Mouse (Mus musculus) left cerebral cortex, adult 2 months (tissue): Measurements from ENCODE around the gene Top2a. TPM values are rescaled to one million over a fixed set of nuclear protein-coding genes. Genes with fewer than 3 reads are reported as not detected.
"Not testable (repeated sequence)": the region's sequence is repeated elsewhere in the genome, so short reads cannot be mapped to it uniquely, and the experiment has no call there.

Experiments
- DNase-seq, 2 experiments: peaks; one replicate each; pipeline ENCODE4 v3.0.0; 2021 to 2022; ENCODE audit warnings: low spot score in 2 of 2, mixed read lengths in 1 of 2; ENCODE audit errors: extremely low spot score in 1 of 2
- H3K27ac ChIP-seq: fragments of 200-600 bp; 2 replicates; pipeline ENCODE4 v1.8.1; 2022
- H3K4me3 ChIP-seq: fragments of 200-600 bp; 2 replicates; pipeline ENCODE4 v1.8.1; 2022
- CTCF ChIP-seq: fragments of 200-600 bp; IDR thresholded peaks from 2 replicates; pipeline ENCODE4 v1.8.1; 2022; ENCODE audit warnings: antibody characterized with exemption, mild to moderate bottlenecking, moderate library complexity
- intact Hi-C: fragments of 180-260 bp; cut with DNase I; formaldehyde crosslinking; loops from one replicate; pipeline ENCODE4 v1.15.1; 2025
- total RNA-seq, 2 experiments: library from RNA; stranded (reverse); gene quantifications; 2 replicates each; pipeline ENCODE4 v1.2.3; 2021

Gene Top2a
- total RNA-seq, 2 experiments from 2014 or later = 0.66 to 1.0 TPM

GRCm38 (mm10) chr11:98999243-98999642, 24.7 kb downstream of the Top2a start:
- intact Hi-C loops = no loop called here
- Histone ChIP-seq H3K27ac (no peak overlapping the region), H3K4me3 (no peak overlapping the region)
- no peak for DNase-seq
- no peak for TF ChIP-seq CTCF

GRCm38 (mm10) chr11:98998776-98999175, 25.2 kb downstream of the Top2a start:
- Histone ChIP-seq H3K27ac (no peak overlapping the region), H3K4me3 (no peak overlapping the region)
- TF ChIP-seq CTCF = no peak; the same call in 1 of the 2 replicates
- no peak for DNase-seq
- intact Hi-C loops = no loop called here

- Histone ChIP-seq H3K27ac (no peak overlapping the region), H3K4me3 (no peak overlapping the region)
- no peak for TF ChIP-seq CTCF
- DNase-seq = no peak
- intact Hi-C loops = no loop called here
These were observed 26.3 kb downstream of the Top2a start for GRCm38 (mm10) chr11:98997659-98998058.

GRCm38 (mm10) chr11:98995987-98996386, 28.0 kb downstream of the Top2a start:
- Histone ChIP-seq H3K4me3 (no peak overlapping the region), H3K27ac (no peak overlapping the region)
- intact Hi-C loops = no loop called here
- no peak for DNase-seq
- TF ChIP-seq CTCF = no peak

- Histone ChIP-seq H3K4me3 (no peak overlapping the region), H3K27ac (no peak overlapping the region)
- DNase-seq = no peak
- no peak for TF ChIP-seq CTCF
- intact Hi-C loops = no loop called here
These were observed 33.1 kb downstream of the Top2a start for GRCm38 (mm10) chr11:98990866-98991265.

- H3K27ac ChIP-seq, H3K4me3 ChIP-seq, DNase-seq, intact Hi-C loops: not testable (repeated sequence)
These were observed 35.7 kb downstream of the Top2a start for GRCm38 (mm10) chr11:98988260-98988659.

GRCm38 (mm10) chr11:98985542-98985941, 38.4 kb downstream of the Top2a start:
- intact Hi-C loops = no loop called here
- Histone ChIP-seq H3K4me3 (no peak overlapping the region), H3K27ac (no peak overlapping the region)
- no peak for DNase-seq
- no peak for TF ChIP-seq CTCF

GRCm38 (mm10) chr11:98983551-98983950, 40.4 kb downstream of the Top2a start:
- intact Hi-C loops = loop anchor here (2.0 to 5.0 kb wide), 3 partner anchors 55 to 163 kb away; no protein-coding TSS in a partner anchor
- TF ChIP-seq CTCF = no peak
- no peak for DNase-seq
- no peak overlapping the region for H3K27ac ChIP-seq
- no peak overlapping the region for H3K4me3 ChIP-seq

GRCm38 (mm10) chr11:98982773-98983133, 41.2 kb downstream of the Top2a start, which contains the start of gene Gjd3:
Gene Gjd3, minus strand, starts transcription at chr11:98983016.
- peak within 1 kb of the TSS; percentile 94 for H3K27ac ChIP-seq
- intact Hi-C loops = loop anchor here (2.0 to 5.0 kb wide), 3 partner anchors 56 to 164 kb away; no protein-coding TSS in a partner anchor
- no peak for TF ChIP-seq CTCF
- no peak for DNase-seq
- peak within 1 kb of the TSS; percentile 53 for H3K4me3 ChIP-seq

GRCm38 (mm10) chr11:98981997-98982772, 41.8 kb downstream of the Top2a start:
- H3K4me3 ChIP-seq = peak overlapping the region; percentile 53
- DNase-seq = peak; percentile 79 to 83
- TF ChIP-seq CTCF = peak; percentile 67
- intact Hi-C loops = loop anchor here (2.0 to 5.0 kb wide), 3 partner anchors 57 to 165 kb away; no protein-coding TSS in a partner anchor
- peak overlapping the region; percentile 94 for H3K27ac ChIP-seq

GRCm38 (mm10) chr11:98981289-98981996, 42.5 kb downstream of the Top2a start:
- no peak for TF ChIP-seq CTCF
- peak overlapping the region; percentile 94 for H3K27ac ChIP-seq
- peak in 1 of 2 experiments; percentile 31 for DNase-seq
- H3K4me3 ChIP-seq = peak overlapping the region; percentile 53
- intact Hi-C loops = loop anchor here (5.0 kb wide), 1 partner anchor 141 kb away; no protein-coding TSS in a partner anchor

- Histone ChIP-seq H3K4me3 (no peak overlapping the region), H3K27ac (no peak overlapping the region)
- no peak for DNase-seq
- TF ChIP-seq CTCF = no peak
- intact Hi-C loops = loop anchor here (10.0 kb wide), 1 partner anchor 1335 kb away; the partner anchor contains the start of gene Eif1
These were observed 44.6 kb downstream of the Top2a start for GRCm38 (mm10) chr11:98979356-98979755.
